Mouse (Mus musculus) lung, postnatal 14 days (tissue): ENCODE data around the gene Pheta1.

Source experiments
- DNase-seq: peaks from one replicate; pipeline ENCODE4 v3.0.0; 2021

The Pheta1 gene

GRCm38 (mm10) chr5:121848743-121849142, at the start of gene Pheta1:
TSS of gene Pheta1 (plus strand) at chr5:121848984.
- DNase-seq = peak; percentile 96

GRCm38 (mm10) chr5:121807186-121807585, 41.6 kb upstream of the Pheta1 start:
- no peak for DNase-seq

- no peak for DNase-seq
Measured at GRCm38 (mm10) chr5:121808202-121808601, 40.6 kb upstream of the Pheta1 start.

- peak; percentile 47 for DNase-seq
Measured at GRCm38 (mm10) chr5:121809667-121810224, 39.0 kb upstream of the Pheta1 start.

GRCm38 (mm10) chr5:121810331-121811151, 38.2 kb upstream of the Pheta1 start:
- no peak for DNase-seq

- no peak for DNase-seq
Measured at GRCm38 (mm10) chr5:121811485-121811931, 37.3 kb upstream of the Pheta1 start.

GRCm38 (mm10) chr5:121812526-121813243, 36.1 kb upstream of the Pheta1 start:
- DNase-seq = no peak

GRCm38 (mm10) chr5:121813744-121814143, 35.0 kb upstream of the Pheta1 start:
- DNase-seq = no peak

GRCm38 (mm10) chr5:121815067-121815466, 33.7 kb upstream of the Pheta1 start:
- DNase-seq = peak; percentile 86

- no peak for DNase-seq
Measured at GRCm38 (mm10) chr5:121815867-121816380, 32.9 kb upstream of the Pheta1 start.

- no peak for DNase-seq
Measured at GRCm38 (mm10) chr5:121816611-121817010, 32.2 kb upstream of the Pheta1 start.

GRCm38 (mm10) chr5:121817551-121817950, 31.2 kb upstream of the Pheta1 start:
- DNase-seq = no peak

- DNase-seq = no peak
Measured at GRCm38 (mm10) chr5:121818401-121818800, 30.4 kb upstream of the Pheta1 start.

- DNase-seq = no peak
Measured at GRCm38 (mm10) chr5:121818862-121819261, 29.9 kb upstream of the Pheta1 start.

- DNase-seq = no peak
Measured at GRCm38 (mm10) chr5:121819559-121819958, 29.2 kb upstream of the Pheta1 start.

- DNase-seq = no peak
Measured at GRCm38 (mm10) chr5:121820161-121820560, 28.6 kb upstream of the Pheta1 start.

- no peak for DNase-seq
Measured at GRCm38 (mm10) chr5:121820657-121821056, 28.1 kb upstream of the Pheta1 start.

- no peak for DNase-seq
Measured at GRCm38 (mm10) chr5:121821116-121821515, 27.7 kb upstream of the Pheta1 start.

- no peak for DNase-seq
Measured at GRCm38 (mm10) chr5:121821552-121821951, 27.2 kb upstream of the Pheta1 start.

- DNase-seq = no peak
Measured at GRCm38 (mm10) chr5:121822786-121823505, 25.8 kb upstream of the Pheta1 start.

- no peak for DNase-seq
Measured at GRCm38 (mm10) chr5:121823668-121824067, 25.1 kb upstream of the Pheta1 start.

- DNase-seq = peak; percentile 57
Measured at GRCm38 (mm10) chr5:121824121-121824520, 24.7 kb upstream of the Pheta1 start.

GRCm38 (mm10) chr5:121825606-121826005, 23.2 kb upstream of the Pheta1 start:
- DNase-seq = no peak
